Mouse (Mus musculus): Measurements from ENCODE around the gene Gm5771. TPM values are rescaled to one million over a fixed set of nuclear protein-coding genes. Genes with fewer than 3 reads are reported as not detected.
"Not testable (repeated sequence)": the region's sequence is repeated elsewhere in the genome, so short reads cannot be mapped to it uniquely, and the experiment has no call there.

The Gm5771 gene
- not detected in 2 replicates for total RNA-seq (2014; rRNA removed; ENCODE audit: low replicate concordance)
- polyA plus RNA-seq (2015; fragmentation: Nextera tagmentation; extraction: Ambion mirVana), result not detected in 2 replicates

DNA sequence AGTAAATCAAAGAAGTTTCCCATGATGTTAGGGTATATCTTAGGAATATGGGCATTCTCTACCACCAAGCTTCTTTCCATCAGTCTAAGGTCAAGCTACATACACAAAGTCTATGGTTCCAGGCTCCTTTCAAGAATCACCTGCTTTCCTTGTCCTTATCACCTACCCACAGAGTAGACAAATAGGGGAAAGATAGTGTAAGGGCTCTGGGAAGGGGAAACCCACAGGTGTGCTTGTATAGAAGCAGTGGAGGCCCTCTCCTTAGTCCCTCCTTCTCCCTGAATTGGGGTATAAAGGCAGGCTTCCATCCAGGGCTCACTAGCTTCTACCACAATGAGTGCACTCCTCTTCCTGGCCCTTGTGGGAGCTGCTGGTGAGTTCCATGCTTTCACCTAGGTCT lies at the start of gene Gm5771:
Gene Gm5771, plus strand, starts transcription at position 301 of the 400 bp plus-strand sequence.
- not testable (repeated sequence) for H3K9me3 ChIP-seq (replicated peaks; ENCODE audit: control insufficient read depth, low read length); H3K27me3 ChIP-seq (ENCODE audit: control insufficient read depth, insufficient read depth, low read length); H3K36me3 ChIP-seq (replicated peaks; ENCODE audit: control insufficient read depth, insufficient read depth, low read length); H3K4me1 ChIP-seq (ENCODE audit: control insufficient read depth, insufficient read depth); H3K4me3 ChIP-seq (ENCODE audit: low read depth, low read length); H3K27ac ChIP-seq (ENCODE audit: low read depth); H3K9ac ChIP-seq (replicated peaks; ENCODE audit: low read depth, low read length); DNase-seq (ENCODE audit: low spot score); H3K4me2 ChIP-seq (ENCODE audit: low read depth, low read length); ATAC-seq (ENCODE audit: insufficient read depth, low read depth)

- Histone ChIP-seq H3K36me3 (replicated peaks; ENCODE audit: control insufficient read depth, insufficient read depth, low read length) (no peaks in the 10 kb centered on the region), H3K9me3 (replicated peaks; ENCODE audit: control insufficient read depth, low read length) (no peaks in the 10 kb centered on the region), H3K4me3 (ENCODE audit: low read depth, low read length) (no peak within 1 kb of the TSS), H3K4me1 (ENCODE audit: control insufficient read depth, insufficient read depth) (no peaks in the 10 kb centered on the region), H3K27me3 (ENCODE audit: control insufficient read depth, insufficient read depth, low read length) (no peaks in the 10 kb centered on the region), H3K4me2 (ENCODE audit: low read depth, low read length) (no peak within 1 kb of the TSS), H3K9ac (replicated peaks; ENCODE audit: low read depth, low read length) (no peak within 1 kb of the TSS), H3K27ac (ENCODE audit: low read depth) (no peak within 1 kb of the TSS)
- WGBS, result 55% methylated on average over 2 of the region's 2 CpGs
- ATAC-seq (ENCODE audit: insufficient read depth, low read depth) (no peak), DNase-seq (ENCODE audit: low spot score) (no peak)
- TF ChIP-seq EP300 (IDR thresholded peaks at IDR 0.05; ENCODE audit: low read depth) (no peak), CTCF (IDR thresholded peaks at IDR 0.05; ENCODE audit: low read depth) (no peak)
Observed at GRCm38 (mm10) chr6:41353932-41354331, 38.2 kb upstream of the Gm5771 start, which contains the start of gene Try10. Gene Try10 (plus strand): TSS chr6:41354105.

DNA sequence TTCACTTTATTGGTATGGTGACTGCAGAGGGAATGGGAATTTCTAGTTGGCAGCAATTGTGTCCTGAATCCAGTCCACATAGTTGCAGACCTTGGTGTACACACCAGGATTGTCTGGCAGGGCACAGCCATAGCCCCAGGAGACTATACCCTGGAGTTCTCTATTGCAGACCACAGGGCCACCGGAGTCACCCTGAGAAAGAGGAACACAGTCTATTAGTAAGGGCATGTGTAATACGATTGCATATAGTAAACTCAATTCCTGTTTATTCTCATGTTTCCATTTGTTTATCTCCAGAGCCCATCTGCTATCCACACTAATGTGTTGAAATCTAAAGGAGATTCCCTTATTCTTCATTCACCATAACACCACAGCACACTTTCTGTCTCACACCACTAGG lies 18.4 kb upstream of the Gm5771 start:
- H3K27me3 ChIP-seq (ENCODE audit: control insufficient read depth, insufficient read depth, low read length); DNase-seq (ENCODE audit: low spot score); H3K27ac ChIP-seq (ENCODE audit: low read depth); H3K4me3 ChIP-seq (ENCODE audit: low read depth, low read length); H3K4me1 ChIP-seq (ENCODE audit: control insufficient read depth, insufficient read depth); H3K9me3 ChIP-seq (replicated peaks; ENCODE audit: control insufficient read depth, low read length); H3K36me3 ChIP-seq (replicated peaks; ENCODE audit: control insufficient read depth, insufficient read depth, low read length); H3K4me2 ChIP-seq (ENCODE audit: low read depth, low read length); H3K9ac ChIP-seq (replicated peaks; ENCODE audit: low read depth, low read length); ATAC-seq (ENCODE audit: insufficient read depth, low read depth): not testable (repeated sequence)
- WGBS, result 89% methylated on average over 1 of the region's 2 CpGs

- not testable (repeated sequence) for H3K4me2 ChIP-seq (ENCODE audit: low read depth, low read length); H3K9ac ChIP-seq (replicated peaks; ENCODE audit: low read depth, low read length); H3K4me1 ChIP-seq (ENCODE audit: control insufficient read depth, insufficient read depth); DNase-seq (ENCODE audit: low spot score); H3K27me3 ChIP-seq (ENCODE audit: control insufficient read depth, insufficient read depth, low read length); H3K9me3 ChIP-seq (replicated peaks; ENCODE audit: control insufficient read depth, low read length); H3K36me3 ChIP-seq (replicated peaks; ENCODE audit: control insufficient read depth, insufficient read depth, low read length); H3K27ac ChIP-seq (ENCODE audit: low read depth); ATAC-seq (ENCODE audit: insufficient read depth, low read depth); H3K4me3 ChIP-seq (ENCODE audit: low read depth, low read length)
Observed at GRCm38 (mm10) chr6:41377578-41377977, 14.6 kb upstream of the Gm5771 start, which contains the start of gene Prss3. Gene Prss3 (minus strand): TSS chr6:41377678.

- Histone ChIP-seq H3K9me3 (replicated peaks; ENCODE audit: control insufficient read depth, low read length) (no peaks in the 10 kb centered on the region), H3K36me3 (replicated peaks; ENCODE audit: control insufficient read depth, insufficient read depth, low read length) (no peaks in the 10 kb centered on the region), H3K4me3 (ENCODE audit: low read depth, low read length) (no peak overlapping the region), H3K9ac (replicated peaks; ENCODE audit: low read depth, low read length) (no peak overlapping the region), H3K4me2 (ENCODE audit: low read depth, low read length) (no peak overlapping the region), H3K27me3 (ENCODE audit: control insufficient read depth, insufficient read depth, low read length) (no peaks in the 10 kb centered on the region), H3K4me1 (ENCODE audit: control insufficient read depth, insufficient read depth) (no peaks in the 10 kb centered on the region), H3K27ac (ENCODE audit: low read depth) (no peak overlapping the region)
- ATAC-seq (ENCODE audit: insufficient read depth, low read depth) (no peak), DNase-seq (ENCODE audit: low spot score) (no peak)
- 58% methylated on average over 2 of the region's 2 CpGs for WGBS
- TF ChIP-seq CTCF (IDR thresholded peaks at IDR 0.05; ENCODE audit: low read depth) (no peak), EP300 (IDR thresholded peaks at IDR 0.05; ENCODE audit: low read depth) (no peak)
Observed at GRCm38 (mm10) chr6:41386781-41387180, 5.4 kb upstream of the Gm5771 start.

DNA sequence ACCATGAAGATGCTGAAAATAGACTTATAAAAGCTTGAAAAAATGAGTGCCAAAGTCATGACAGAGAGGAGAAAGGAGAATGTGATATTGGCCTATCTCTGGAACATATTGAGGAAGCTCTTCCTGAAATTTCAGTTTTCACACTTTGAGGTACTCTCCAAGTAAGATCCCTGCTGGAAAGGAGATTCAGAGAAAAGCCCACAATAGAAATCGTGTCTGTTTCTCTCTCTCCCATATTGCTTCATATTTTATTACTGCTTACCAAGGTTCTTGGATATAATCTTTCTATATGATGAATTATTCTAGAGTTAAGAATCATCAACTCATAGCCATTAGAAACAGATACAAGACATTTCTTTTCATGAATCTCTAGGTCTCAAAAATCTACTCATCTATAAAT lies 516 bp upstream of the Gm5771 start:
- not testable (repeated sequence) for ATAC-seq (ENCODE audit: insufficient read depth, low read depth); H3K36me3 ChIP-seq (replicated peaks; ENCODE audit: control insufficient read depth, insufficient read depth, low read length); H3K27me3 ChIP-seq (ENCODE audit: control insufficient read depth, insufficient read depth, low read length); H3K9me3 ChIP-seq (replicated peaks; ENCODE audit: control insufficient read depth, low read length); H3K27ac ChIP-seq (ENCODE audit: low read depth); H3K4me3 ChIP-seq (ENCODE audit: low read depth, low read length); H3K4me2 ChIP-seq (ENCODE audit: low read depth, low read length); DNase-seq (ENCODE audit: low spot score); H3K9ac ChIP-seq (replicated peaks; ENCODE audit: low read depth, low read length); H3K4me1 ChIP-seq (ENCODE audit: control insufficient read depth, insufficient read depth)
- WGBS, result 38% methylated on average over 1 of the region's 1 CpGs

DNA sequence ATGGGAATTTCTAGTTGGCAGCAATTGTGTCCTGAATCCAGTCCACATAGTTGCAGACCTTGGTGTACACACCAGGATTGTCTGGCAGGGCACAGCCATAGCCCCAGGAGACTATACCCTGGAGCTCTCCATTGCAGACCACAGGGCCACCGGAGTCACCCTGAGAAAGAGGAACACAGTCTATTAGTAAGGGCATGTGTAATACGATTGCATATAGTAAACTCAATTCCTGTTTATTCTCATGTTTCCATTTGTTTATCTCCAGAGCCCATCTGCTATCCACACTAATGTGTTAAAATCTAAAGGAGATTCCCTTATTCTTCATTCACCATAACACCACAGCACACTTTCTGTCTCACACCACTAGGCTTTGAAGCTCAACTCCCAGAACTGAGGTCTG lies 50.1 kb downstream of the Gm5771 start:
- not testable (repeated sequence) for H3K27me3 ChIP-seq (ENCODE audit: control insufficient read depth, insufficient read depth, low read length); H3K4me1 ChIP-seq (ENCODE audit: control insufficient read depth, insufficient read depth); ATAC-seq (ENCODE audit: insufficient read depth, low read depth); H3K9me3 ChIP-seq (replicated peaks; ENCODE audit: control insufficient read depth, low read length); DNase-seq (ENCODE audit: low spot score); H3K36me3 ChIP-seq (replicated peaks; ENCODE audit: control insufficient read depth, insufficient read depth, low read length); H3K4me3 ChIP-seq (ENCODE audit: low read depth, low read length); H3K9ac ChIP-seq (replicated peaks; ENCODE audit: low read depth, low read length); H3K27ac ChIP-seq (ENCODE audit: low read depth); H3K4me2 ChIP-seq (ENCODE audit: low read depth, low read length)
- whole genome bisulfite sequencing, result 66% methylated on average over 2 of the region's 2 CpGs

DNA sequence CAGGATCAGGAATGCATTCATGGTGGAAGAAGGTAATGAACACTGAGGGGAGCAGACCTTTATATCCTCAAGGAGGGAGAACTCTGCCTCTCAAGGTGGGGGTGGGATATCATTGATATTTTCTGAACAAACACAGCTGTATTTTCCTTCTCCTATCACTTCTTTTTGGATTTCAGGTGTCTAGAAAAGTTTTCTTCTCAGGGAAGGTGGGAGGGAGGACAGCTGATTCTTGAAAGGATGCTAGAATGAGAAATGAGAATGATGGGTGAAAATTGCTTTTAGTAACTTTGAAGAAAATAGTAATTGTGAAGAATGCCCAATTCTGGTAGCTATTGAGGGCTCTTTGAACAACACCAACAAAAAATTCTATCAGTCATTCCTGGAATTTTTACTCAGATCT lies 53.9 kb downstream of the Gm5771 start, which contains the start of gene Gm10334:
Gene Gm10334, minus strand, starts transcription at position 101 of the 400 bp plus-strand sequence.
- H3K4me2 ChIP-seq (ENCODE audit: low read depth, low read length); H3K4me3 ChIP-seq (ENCODE audit: low read depth, low read length); ATAC-seq (ENCODE audit: insufficient read depth, low read depth); H3K4me1 ChIP-seq (ENCODE audit: control insufficient read depth, insufficient read depth); H3K9me3 ChIP-seq (replicated peaks; ENCODE audit: control insufficient read depth, low read length); H3K27me3 ChIP-seq (ENCODE audit: control insufficient read depth, insufficient read depth, low read length); DNase-seq (ENCODE audit: low spot score); H3K9ac ChIP-seq (replicated peaks; ENCODE audit: low read depth, low read length); H3K27ac ChIP-seq (ENCODE audit: low read depth); H3K36me3 ChIP-seq (replicated peaks; ENCODE audit: control insufficient read depth, insufficient read depth, low read length): not testable (repeated sequence)

Measured in heart, postnatal 0 days (tissue).